Mouse (Mus musculus) E14TG2a.4 (cell line): Measurements from ENCODE around the gene Crygn.

Source experiments
- CTCF ChIP-seq: conservative IDR thresholded peaks from 2 replicates; pipeline ENCODE4 v1.5.1; 2014; ENCODE audit warnings: low read length
- NANOG ChIP-seq: IDR thresholded peaks from 2 replicates; pipeline ENCODE4 v1.6.1; 2014; ENCODE audit warnings: borderline replicate concordance, low read length, mixed read lengths
- POU5F1 ChIP-seq: IDR thresholded peaks from 2 replicates; pipeline ENCODE4 v1.6.1; 2014; ENCODE audit warnings: low read length, borderline replicate concordance

- no peak for TF ChIP-seq CTCF
- no peak for TF ChIP-seq NANOG
- no peak for TF ChIP-seq POU5F1
Observed at GRCm38 (mm10) chr5:24729797-24730487, 27.9 kb downstream of the Crygn start.
